Mouse (Mus musculus) adrenal gland, adult 8-10 months (tissue): ENCODE results near the gene Cox8b. TPM values are rescaled to one million over a fixed set of nuclear protein-coding genes. Genes with fewer than 3 reads are reported as not detected.
"Not testable (repeated sequence)": the region's sequence is repeated elsewhere in the genome, so short reads cannot be mapped to it uniquely, and the experiment has no call there.

Experiments
- DNase-seq: peaks from one replicate; pipeline ENCODE4 v3.0.0; 2022
- total RNA-seq, 4 experiments: library from RNA; stranded (reverse); gene quantifications; 2 replicates each; pipeline ENCODE4 v1.2.4; 2022

Gene Cox8b
- total RNA-seq, 4 experiments from 2014 or later = 73.2 to 522 (median 364) TPM

- no peak for DNase-seq
Observed at GRCm38 (mm10) chr7:140912846-140913482, 12.7 kb upstream of the Cox8b start.

GRCm38 (mm10) chr7:140912293-140912692, 12.0 kb upstream of the Cox8b start:
- no peak for DNase-seq

GRCm38 (mm10) chr7:140908634-140909107, 8.4 kb upstream of the Cox8b start:
- DNase-seq = peak; percentile 81

GRCm38 (mm10) chr7:140908181-140908580, 7.9 kb upstream of the Cox8b start:
- DNase-seq = no peak

GRCm38 (mm10) chr7:140907697-140908096, 7.5 kb upstream of the Cox8b start:
- no peak for DNase-seq

- peak; percentile 60 for DNase-seq
Observed at GRCm38 (mm10) chr7:140907131-140907530, 6.9 kb upstream of the Cox8b start.

GRCm38 (mm10) chr7:140905642-140906081, 5.4 kb upstream of the Cox8b start:
- no peak for DNase-seq

GRCm38 (mm10) chr7:140903212-140903611, 3.0 kb upstream of the Cox8b start:
- DNase-seq = peak; percentile 55

- no peak for DNase-seq
Observed at GRCm38 (mm10) chr7:140902036-140902875, 2.0 kb upstream of the Cox8b start.

- no peak for DNase-seq
Observed at GRCm38 (mm10) chr7:140899121-140899520, 1.1 kb downstream of the Cox8b start.

GRCm38 (mm10) chr7:140897863-140898262, 2.4 kb downstream of the Cox8b start:
- no peak for DNase-seq

GRCm38 (mm10) chr7:140894611-140895010, 5.6 kb downstream of the Cox8b start:
- DNase-seq = no peak

GRCm38 (mm10) chr7:140894031-140894430, 6.2 kb downstream of the Cox8b start:
- no peak for DNase-seq

GRCm38 (mm10) chr7:140890636-140891035, 9.6 kb downstream of the Cox8b start:
- not testable (repeated sequence) for DNase-seq

- no peak for DNase-seq
Observed at GRCm38 (mm10) chr7:140882469-140882803, 17.8 kb downstream of the Cox8b start.

- DNase-seq = peak; percentile 93
Observed at GRCm38 (mm10) chr7:140881696-140882468, 18.4 kb downstream of the Cox8b start, which contains the start of the genes Psmd13 and Sirt3. Psmd13 (plus strand) TSS chr7:140881968. Sirt3 (minus strand) TSS chr7:140882309.

- no peak for DNase-seq
Observed at GRCm38 (mm10) chr7:140880865-140881515, 19.3 kb downstream of the Cox8b start.

- DNase-seq = no peak
Observed at GRCm38 (mm10) chr7:140880419-140880818, 19.8 kb downstream of the Cox8b start.

GRCm38 (mm10) chr7:140879355-140879754, 20.9 kb downstream of the Cox8b start:
- no peak for DNase-seq

- no peak for DNase-seq
Observed at GRCm38 (mm10) chr7:140877364-140877763, 22.9 kb downstream of the Cox8b start.

GRCm38 (mm10) chr7:140874224-140874623, 26.0 kb downstream of the Cox8b start:
- no peak for DNase-seq

GRCm38 (mm10) chr7:140864761-140865160, 35.5 kb downstream of the Cox8b start:
- no peak for DNase-seq
